Mouse (Mus musculus) liver (tissue): ENCODE results near the gene Vmn1r116.
"Not testable (repeated sequence)": the region's sequence is repeated elsewhere in the genome, so short reads cannot be mapped to it uniquely, and the experiment has no call there.

Source experiments
- DNase-seq: peaks from one replicate; pipeline ENCODE4 v3.0.0-alpha.2; 2020; ENCODE audit warnings: mixed read lengths

Gene Vmn1r116

DNA sequence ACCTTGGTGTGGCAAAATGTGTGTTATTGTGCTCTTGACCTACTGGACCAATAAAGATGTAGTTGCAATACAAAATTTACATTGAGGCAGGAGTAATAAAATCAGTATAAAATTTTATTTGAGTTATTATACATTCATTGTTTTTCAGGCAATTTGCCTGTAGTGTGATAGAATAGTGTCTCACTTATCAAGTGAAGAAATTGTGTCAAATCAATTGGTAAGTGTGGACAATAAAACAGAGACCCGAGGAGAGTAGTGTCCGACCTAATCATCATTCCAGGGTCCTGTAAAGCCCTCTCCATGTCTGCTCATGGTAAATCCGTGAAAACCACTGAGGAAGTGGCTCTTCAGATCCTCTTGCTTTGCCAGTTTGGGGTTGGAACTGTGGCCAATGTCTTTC is at the start of gene Vmn1r116:
Gene Vmn1r116, plus strand, starts transcription at position 301 of the 400 bp plus-strand sequence.
- not testable (repeated sequence) for DNase-seq

DNA sequence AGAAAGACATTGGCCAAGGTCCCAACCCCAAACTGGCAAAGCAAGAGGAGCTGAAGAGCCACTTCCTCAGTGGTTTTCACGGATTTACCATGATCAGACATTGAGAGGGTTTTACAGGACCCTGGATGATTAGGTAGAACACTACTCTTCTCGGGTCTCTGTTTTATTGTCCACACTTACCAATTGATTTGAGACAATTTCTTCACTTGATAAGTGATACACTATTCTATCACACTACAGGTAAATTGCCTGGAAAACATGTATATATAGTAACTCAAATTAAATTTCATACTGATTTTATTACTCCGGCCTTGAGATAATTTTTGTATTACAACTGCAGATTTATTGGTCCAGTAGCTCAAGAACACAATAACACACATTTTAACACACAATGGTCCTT is 27.2 kb upstream of the Vmn1r116 start, which contains the start of gene Vmn1r115:
Gene Vmn1r115, minus strand, starts transcription at position 101 of the 400 bp plus-strand sequence.
- DNase-seq = not testable (repeated sequence)

GRCm38 (mm10) chr7:20884021-20884420 is 12.0 kb downstream of the Vmn1r116 start, which contains the start of gene Vmn1r117:
Gene Vmn1r117, minus strand, starts transcription at chr7:20884121.
- not testable (repeated sequence) for DNase-seq

DNA sequence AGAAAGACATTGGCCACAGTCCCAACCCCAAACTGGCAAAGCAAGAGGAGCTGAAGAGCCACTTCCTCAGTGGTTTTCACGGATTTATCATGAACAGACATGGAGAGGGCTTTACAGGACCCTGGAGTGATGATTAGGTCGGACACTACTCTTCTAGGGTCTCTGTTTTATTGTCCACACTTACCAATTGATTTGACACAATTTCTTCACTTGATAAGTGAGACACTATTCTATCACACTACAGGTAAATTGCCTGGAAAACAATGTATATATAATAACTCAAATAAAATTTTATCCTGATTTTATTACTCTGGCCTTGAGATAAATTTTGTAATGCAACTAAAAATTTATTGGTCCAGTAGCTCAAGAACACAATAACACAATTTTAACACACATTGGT is 40.2 kb downstream of the Vmn1r116 start, which contains the start of gene Vmn1r118:
Gene Vmn1r118, minus strand, starts transcription at position 101 of the 400 bp plus-strand sequence.
- DNase-seq = not testable (repeated sequence)
